Mouse (Mus musculus) ES-E14 (cell line): ENCODE data around the gene Trio. TPM values are rescaled to one million over a fixed set of nuclear protein-coding genes. Genes with fewer than 3 reads are reported as not detected.
A peak's percentile ranks its signal among the peaks of the same experiment; 100 is the strongest.

Source experiments
- DNase-seq: peaks from one replicate; pipeline ENCODE4 v3.0.0-alpha.2; 2013; ENCODE audit warnings: low read depth, low spot score
- H3K27ac ChIP-seq: 2 replicates; pipeline ENCODE4 v1.5.1; 2012; ENCODE audit warnings: low read depth, mild to moderate bottlenecking, low read length, moderate library complexity, mixed read lengths; ENCODE audit not compliant: poor library complexity, insufficient read depth, severe bottlenecking
- H3K36me3 ChIP-seq: 2 replicates; pipeline ENCODE4 v1.6.1; 2012; ENCODE audit warnings: mild to moderate bottlenecking, low read length, moderate library complexity, mixed read lengths; ENCODE audit not compliant: control insufficient read depth, poor library complexity, insufficient read depth, severe bottlenecking
- H3K4me1 ChIP-seq, 2 experiments: fragments of 150-350 bp in 1 of 2; sonication (generic) in 1 of 2; 2 replicates each; pipeline ENCODE4 v1.6.1; 2012; ENCODE audit warnings: low read length in 2 of 2, mild to moderate bottlenecking in 1 of 2, mixed read lengths in 1 of 2; ENCODE audit not compliant: control insufficient read depth in 2 of 2, insufficient read depth in 2 of 2, poor library complexity in 1 of 2
- H3K4me3 ChIP-seq, 2 experiments: fragments of 150-350 bp in 1 of 2; sonication (generic) in 1 of 2; 2 replicates each; pipeline ENCODE4 v1.5.1; 2012; ENCODE audit warnings: low read length in 2 of 2, low read depth in 1 of 2, mild to moderate bottlenecking in 1 of 2, mixed read lengths in 1 of 2; ENCODE audit not compliant: insufficient read depth in 1 of 2, poor library complexity in 1 of 2, severe bottlenecking in 1 of 2
- H3K9ac ChIP-seq: 2 replicates; pipeline ENCODE4 v1.6.1; 2012; ENCODE audit warnings: low read depth, mild to moderate bottlenecking, low read length, mixed read lengths; ENCODE audit not compliant: poor library complexity, insufficient read depth, severe bottlenecking
- H3K9me3 ChIP-seq: fragments of 150-350 bp; sonication (generic); 2 replicates; pipeline ENCODE4 v1.6.1; 2012; ENCODE audit warnings: low read depth, mild to moderate bottlenecking, low read length; ENCODE audit not compliant: control insufficient read depth, insufficient read depth
- CHD2 ChIP-seq: IDR thresholded peaks from 2 replicates; pipeline ENCODE4 v1.6.1; 2014; ENCODE audit warnings: mild to moderate bottlenecking, low read depth, low read length, inconsistent platforms
- HCFC1 ChIP-seq: IDR thresholded peaks from 2 replicates; pipeline ENCODE4 v1.6.1; 2012; ENCODE audit warnings: low read length, inconsistent platforms, borderline replicate concordance; ENCODE audit not compliant: insufficient read depth
- MAFK ChIP-seq: IDR thresholded peaks from 2 replicates; pipeline ENCODE4 v1.6.1; 2014; ENCODE audit warnings: mild to moderate bottlenecking, low read depth, low read length, inconsistent platforms; ENCODE audit not compliant: insufficient read depth
- ZC3H11A ChIP-seq: IDR thresholded peaks from 2 replicates; pipeline ENCODE4 v1.6.1; 2012; ENCODE audit warnings: low read depth, mild to moderate bottlenecking, inconsistent platforms, low read length, borderline replicate concordance
- ZNF384 ChIP-seq: IDR thresholded peaks from 2 replicates; pipeline ENCODE4 v1.6.1; 2012; ENCODE audit warnings: low read depth, low read length, inconsistent platforms
- in situ Hi-C, 2 experiments: fragments of 600-800 bp; cut with MboI; formaldehyde crosslinking; loops; one replicate each; pipeline ENCODE4 v1.15.1; 2025; ENCODE audit warnings: low sequenced_read_pairs in 2 of 2, inconsistent platforms in 1 of 2; ENCODE audit not compliant: unreplicated experiment in 2 of 2
- total RNA-seq: library from RNA; depleted of rRNA; stranded (reverse); fragments of 300-350 nt; gene quantifications from 2 replicates; pipeline ENCODE4 v1.2.3, GENCODE M21; 2012

Trio gene
- total RNA-seq, 1 experiment, result 34.4 TPM

DNA sequence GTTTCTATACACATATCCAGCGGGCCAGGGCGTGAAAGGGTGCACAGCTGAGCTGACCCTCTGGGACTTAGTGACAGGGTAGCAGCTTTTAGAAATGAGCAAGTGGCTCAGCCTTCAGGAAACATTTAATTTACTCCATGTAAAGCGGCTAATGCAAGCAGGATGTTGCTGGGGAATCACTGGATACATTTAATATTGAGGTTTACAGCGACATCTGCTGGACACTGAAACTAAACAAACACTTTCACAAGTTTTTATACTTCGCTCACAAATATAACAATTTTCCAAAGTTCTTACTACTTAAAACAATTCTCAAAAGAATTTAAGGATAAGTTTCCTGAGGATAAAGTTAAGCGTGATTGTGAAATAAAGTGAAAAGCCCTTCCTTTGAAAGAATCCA is 174.3 kb downstream of the Trio start:
- H3K36me3 ChIP-seq, result peaks cover 11% of the 10 kb centered on the region; the same call in 1 of the 2 replicates
- H3K27ac ChIP-seq, result no peak overlapping the region
- H3K4me3 ChIP-seq, result peak overlapping the region in 1 of 2 experiments; percentile 36; a peak in 1 of 4 replicates
- H3K4me1 ChIP-seq, result peaks cover 0 to 4% of the 10 kb centered on the region in 2 experiments; a peak in 1 of 4 replicates
- in situ Hi-C loops, result no loop called here
- no peaks in the 10 kb centered on the region for H3K9me3 ChIP-seq
- H3K9ac ChIP-seq, result no peak overlapping the region
- no peak for TF ChIP-seq CHD2
- TF ChIP-seq MAFK, result no peak
- TF ChIP-seq HCFC1, result no peak
- TF ChIP-seq ZNF384, result no peak
- no peak for TF ChIP-seq ZC3H11A
- DNase-seq, result no peak

GRCm38 (mm10) chr15:27850904-27851303 is 174.7 kb downstream of the Trio start:
- Histone ChIP-seq H3K4me1 (peaks cover 0 to under 1% of the 10 kb centered on the region in 2 experiments; a peak in 1 of 4 replicates), H3K9me3 (no peaks in the 10 kb centered on the region), H3K9ac (no peak overlapping the region), H3K4me3 (peak overlapping the region in 1 of 2 experiments; percentile 36; a peak in 2 of 4 replicates), H3K36me3 (peaks cover 10% of the 10 kb centered on the region; the same call in 1 of the 2 replicates), H3K27ac (no peak overlapping the region)
- in situ Hi-C loops, result no loop called here
- TF ChIP-seq HCFC1 (no peak), ZNF384 (no peak), ZC3H11A (peak; percentile 12; the same call in 1 of the 2 replicates)
- DNase-seq, result peak; percentile 83

- no peak overlapping the region for H3K27ac ChIP-seq
- no peak for DNase-seq
- no peaks in the 10 kb centered on the region; a peak in 1 of 4 replicates for H3K4me1 ChIP-seq
- in situ Hi-C loops, result no loop called here
- TF ChIP-seq HCFC1, result no peak
- TF ChIP-seq ZC3H11A, result no peak
- no peak for TF ChIP-seq CHD2
- no peak for TF ChIP-seq MAFK
- no peak for TF ChIP-seq ZNF384
- H3K9me3 ChIP-seq, result no peaks in the 10 kb centered on the region
- H3K4me3 ChIP-seq, result no peak overlapping the region
- peaks cover 9% of the 10 kb centered on the region; the same call in 1 of the 2 replicates for H3K36me3 ChIP-seq
- H3K9ac ChIP-seq, result no peak overlapping the region
These were observed 175.7 kb downstream of the Trio start for GRCm38 (mm10) chr15:27849910-27850309.

GRCm38 (mm10) chr15:27841696-27842095 is 184.0 kb downstream of the Trio start:
- Histone ChIP-seq H3K36me3 (peaks cover 14% of the 10 kb centered on the region; the same call in 1 of the 2 replicates), H3K9ac (no peak overlapping the region), H3K4me1 (no peaks in the 10 kb centered on the region), H3K27ac (no peak overlapping the region), H3K9me3 (no peaks in the 10 kb centered on the region), H3K4me3 (no peak overlapping the region)
- TF ChIP-seq HCFC1, result no peak
- no peak for TF ChIP-seq ZNF384
- no peak for TF ChIP-seq MAFK
- TF ChIP-seq CHD2, result no peak
- TF ChIP-seq ZC3H11A, result no peak
- in situ Hi-C loops, result no loop called here
- DNase-seq, result no peak

DNA sequence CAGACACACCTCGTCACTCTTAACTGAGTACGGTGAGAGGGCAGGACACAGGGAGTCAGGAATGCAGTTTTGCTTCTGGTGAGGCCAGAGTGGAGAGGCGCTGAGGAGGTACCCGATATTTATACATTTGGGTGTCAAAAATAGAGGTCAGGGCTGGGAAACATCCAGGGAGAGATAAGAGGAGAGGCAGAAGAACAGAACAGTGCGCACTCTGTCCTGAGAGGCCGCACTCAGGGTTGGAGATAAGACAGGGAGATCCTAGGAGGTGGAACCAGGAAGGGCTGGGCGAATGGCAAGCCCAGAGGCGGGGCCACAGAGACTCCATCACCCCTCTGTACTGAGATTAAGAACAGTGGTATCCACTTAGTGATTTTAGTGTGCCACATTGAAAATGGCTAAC is 185.1 kb downstream of the Trio start:
- H3K36me3 ChIP-seq, result peaks cover 13% of the 10 kb centered on the region; the same call in 1 of the 2 replicates

More for the DNA sequence above, 185.1 kb downstream of the Trio start:
- in situ Hi-C loops, result no loop called here
- no peak overlapping the region for H3K27ac ChIP-seq
- H3K9ac ChIP-seq, result no peak overlapping the region
- no peak overlapping the region for H3K4me3 ChIP-seq
- H3K9me3 ChIP-seq, result no peaks in the 10 kb centered on the region
- DNase-seq, result no peak
- no peaks in the 10 kb centered on the region for H3K4me1 ChIP-seq
- no peak for TF ChIP-seq MAFK
- no peak for TF ChIP-seq ZNF384
- TF ChIP-seq HCFC1, result no peak
- no peak for TF ChIP-seq CHD2
- TF ChIP-seq ZC3H11A, result no peak
